Mouse (Mus musculus) kidney, embryonic 15.5 days (tissue): ENCODE measurements around the gene Rgs16. TPM values are rescaled to one million over a fixed set of nuclear protein-coding genes. Genes with fewer than 3 reads are reported as not detected.

Experiments
- ATAC-seq: fragments of 200-750 bp; cut with Nextera tagmentation; replicated peaks from 2 replicates; pipeline ENCODE4 v1.8.0; 2017; ENCODE audit warnings: moderate TSS enrichment; ENCODE audit not compliant: low FRiP score
- H3K27ac ChIP-seq: fragments of 300-500 bp; sonication (generic); 2 replicates; pipeline ENCODE4 v1.5.1; 2015; ENCODE audit warnings: mild to moderate bottlenecking, inconsistent platforms
- H3K27me3 ChIP-seq: fragments of 300-500 bp; sonication (generic); 2 replicates; pipeline ENCODE4 v1.6.1; 2015; ENCODE audit warnings: inconsistent platforms
- H3K36me3 ChIP-seq: fragments of 300-500 bp; sonication (generic); 2 replicates; pipeline ENCODE4 v1.6.1; 2015; ENCODE audit warnings: inconsistent platforms
- H3K4me1 ChIP-seq: fragments of 300-500 bp; sonication (generic); 2 replicates; pipeline ENCODE4 v1.6.1; 2015; ENCODE audit warnings: inconsistent platforms
- H3K4me2 ChIP-seq: fragments of 300-500 bp; sonication (generic); 2 replicates; pipeline ENCODE4 v1.6.1; 2015; ENCODE audit warnings: moderate library complexity, mild to moderate bottlenecking, inconsistent platforms
- H3K4me3 ChIP-seq: fragments of 300-500 bp; sonication (generic); replicated peaks from 2 replicates; pipeline ENCODE4 v1.5.1; 2015; ENCODE audit warnings: mild to moderate bottlenecking, inconsistent platforms
- H3K9ac ChIP-seq: fragments of 300-500 bp; sonication (generic); 2 replicates; pipeline ENCODE4 v1.6.1; 2015; ENCODE audit warnings: mild to moderate bottlenecking, inconsistent platforms
- H3K9me3 ChIP-seq: fragments of 300-500 bp; sonication (generic); replicated peaks from 2 replicates; pipeline ENCODE4 v1.6.1; 2016; ENCODE audit warnings: inconsistent platforms
- WGBS: fragments of 180-500 bp; shearing (Covaris S2); methylation state at CpG from one replicate; pipeline ENCODE4 v1.1.7; 2015; ENCODE audit warnings: mixed read lengths; 5-methylcytosine and 5-hydroxymethylcytosine counted together
- polyA plus RNA-seq: library from polyadenylated mRNA; unstranded; fragments of >200 nt; fragmentation: Nextera tagmentation; extraction: Ambion mirVana; gene quantifications from 2 replicates; pipeline ENCODE4 v1.2.1, GENCODE M21; 2015

Rgs16 gene
- polyA plus RNA-seq, result 4.7 and 4.9 TPM in 2 replicates

DNA sequence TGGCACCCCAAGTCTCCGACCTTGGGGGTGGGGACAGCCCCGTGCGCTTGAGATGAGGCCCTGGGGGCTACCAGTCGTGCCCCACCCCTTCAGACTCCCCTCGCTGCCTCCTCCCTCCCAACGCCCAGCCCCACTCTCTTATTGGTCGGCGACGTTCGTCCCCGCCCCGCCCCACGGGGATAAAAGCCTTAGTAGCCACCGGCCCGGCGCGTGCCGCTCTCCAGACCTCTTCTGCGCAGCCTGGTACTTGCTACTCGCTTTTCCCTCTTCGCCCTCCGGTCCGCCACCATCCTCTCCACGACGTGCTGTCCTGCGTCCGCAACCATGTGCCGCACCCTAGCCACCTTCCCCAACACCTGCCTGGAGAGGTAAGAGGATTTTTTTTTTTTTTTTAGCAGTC, at the start of gene Rgs16:
Gene Rgs16, plus strand, starts transcription at position 205 of the 400 bp plus-strand sequence.
- Histone ChIP-seq H3K27me3 (peaks cover 55% of the 10 kb centered on the region), H3K4me3 (peak within 1 kb of the TSS; percentile 44), H3K9ac (peak within 1 kb of the TSS; percentile 34; the same call in 1 of the 2 replicates), H3K27ac (no peak within 1 kb of the TSS), H3K9me3 (no peaks in the 10 kb centered on the region), H3K4me2 (peak within 1 kb of the TSS; percentile 80), H3K4me1 (peaks cover 28% of the 10 kb centered on the region), H3K36me3 (no peaks in the 10 kb centered on the region)
- ATAC-seq, result peak; percentile 76
- under 1% methylated on average over 28 of the region's 28 CpGs for WGBS

- Histone ChIP-seq H3K4me1 (peaks cover under 1% of the 10 kb centered on the region; the same call in 1 of the 2 replicates), H3K9ac (no peak overlapping the region), H3K9me3 (no peaks in the 10 kb centered on the region), H3K4me2 (no peak overlapping the region), H3K27me3 (no peaks in the 10 kb centered on the region), H3K4me3 (no peak overlapping the region), H3K36me3 (no peaks in the 10 kb centered on the region), H3K27ac (no peak overlapping the region)
- no peak for ATAC-seq
- 73% methylated on average over 6 of the region's 6 CpGs for WGBS
Observed at GRCm38 (mm10) chr1:153692526-153692925, 47.6 kb upstream of the Rgs16 start.

GRCm38 (mm10) chr1:153694372-153695120, 45.6 kb upstream of the Rgs16 start:
- ATAC-seq, result no peak
- H3K27ac ChIP-seq, result no peak overlapping the region
- 79% methylated on average over 6 of the region's 6 CpGs for WGBS

DNA sequence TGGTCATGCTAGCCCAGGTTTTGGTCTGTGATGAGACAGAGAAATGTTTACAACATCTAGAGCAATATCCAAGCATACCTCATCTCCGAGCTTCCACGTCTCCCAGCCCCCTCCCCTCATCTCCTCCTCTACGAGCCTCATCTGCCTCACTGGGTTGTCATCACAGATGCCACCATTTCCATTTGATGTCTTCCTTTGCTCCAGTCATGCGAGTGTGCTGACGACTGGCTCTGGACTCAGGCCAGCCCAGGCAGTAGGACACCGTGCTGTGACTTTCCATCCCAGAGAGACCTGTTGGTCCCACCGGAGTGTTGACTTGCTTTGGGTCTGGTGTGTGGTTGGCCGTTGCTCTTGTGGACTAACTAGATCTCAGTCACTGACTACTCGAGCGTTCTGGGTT, 44.8 kb upstream of the Rgs16 start:
- Histone ChIP-seq H3K27me3 (no peaks in the 10 kb centered on the region), H3K9me3 (no peaks in the 10 kb centered on the region), H3K4me1 (peaks cover 22% of the 10 kb centered on the region), H3K4me2 (no peak overlapping the region), H3K9ac (no peak overlapping the region), H3K36me3 (no peaks in the 10 kb centered on the region), H3K27ac (no peak overlapping the region), H3K4me3 (no peak overlapping the region)
- WGBS, result 88% methylated on average over 10 of the region's 10 CpGs
- no peak for ATAC-seq

More at GRCm38 (mm10) chr1:153694372-153695120, 45.6 kb upstream of the Rgs16 start:
- H3K9ac ChIP-seq, result no peak overlapping the region
- H3K36me3 ChIP-seq, result no peaks in the 10 kb centered on the region
- H3K27me3 ChIP-seq, result no peaks in the 10 kb centered on the region
- H3K4me1 ChIP-seq, result peaks cover 20% of the 10 kb centered on the region
- no peak overlapping the region for H3K4me3 ChIP-seq
- no peaks in the 10 kb centered on the region for H3K9me3 ChIP-seq
- no peak overlapping the region for H3K4me2 ChIP-seq

DNA sequence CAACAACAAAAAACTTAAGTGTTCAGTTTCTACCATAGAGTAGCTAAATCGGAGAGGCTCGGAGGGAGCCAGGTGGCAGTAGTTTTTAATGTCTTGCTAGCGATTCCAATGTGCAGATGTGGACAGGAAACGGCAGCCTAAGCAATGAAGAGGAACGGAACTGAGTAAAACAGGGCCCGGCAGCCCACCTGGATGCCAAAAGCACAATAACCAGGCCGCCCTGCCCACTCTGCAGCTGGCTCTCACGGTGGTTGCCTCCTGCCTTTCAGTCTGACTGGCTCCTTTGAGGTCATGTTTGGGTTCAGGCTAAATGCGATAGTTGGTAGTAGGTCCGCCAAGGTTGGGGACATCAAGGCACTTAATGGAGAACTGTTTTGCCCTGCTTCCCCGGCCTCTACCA, 44.1 kb upstream of the Rgs16 start:
- Histone ChIP-seq H3K4me1 (peaks cover 22% of the 10 kb centered on the region), H3K4me2 (no peak overlapping the region), H3K27ac (no peak overlapping the region), H3K9me3 (no peaks in the 10 kb centered on the region), H3K4me3 (no peak overlapping the region), H3K9ac (no peak overlapping the region), H3K36me3 (no peaks in the 10 kb centered on the region), H3K27me3 (no peaks in the 10 kb centered on the region)
- no peak for ATAC-seq
- 82% methylated on average over 11 of the region's 11 CpGs for WGBS

- no peak overlapping the region for H3K27ac ChIP-seq
- ATAC-seq, result no peak
- H3K4me2 ChIP-seq, result no peak overlapping the region
- H3K9me3 ChIP-seq, result no peaks in the 10 kb centered on the region
- H3K4me3 ChIP-seq, result no peak overlapping the region
- H3K27me3 ChIP-seq, result no peaks in the 10 kb centered on the region
- H3K4me1 ChIP-seq, result peaks cover 22% of the 10 kb centered on the region
- no peaks in the 10 kb centered on the region for H3K36me3 ChIP-seq
- WGBS, result 90% methylated on average over 4 of the region's 4 CpGs
- H3K9ac ChIP-seq, result no peak overlapping the region
Observed at GRCm38 (mm10) chr1:153696541-153696940, 43.6 kb upstream of the Rgs16 start.

DNA sequence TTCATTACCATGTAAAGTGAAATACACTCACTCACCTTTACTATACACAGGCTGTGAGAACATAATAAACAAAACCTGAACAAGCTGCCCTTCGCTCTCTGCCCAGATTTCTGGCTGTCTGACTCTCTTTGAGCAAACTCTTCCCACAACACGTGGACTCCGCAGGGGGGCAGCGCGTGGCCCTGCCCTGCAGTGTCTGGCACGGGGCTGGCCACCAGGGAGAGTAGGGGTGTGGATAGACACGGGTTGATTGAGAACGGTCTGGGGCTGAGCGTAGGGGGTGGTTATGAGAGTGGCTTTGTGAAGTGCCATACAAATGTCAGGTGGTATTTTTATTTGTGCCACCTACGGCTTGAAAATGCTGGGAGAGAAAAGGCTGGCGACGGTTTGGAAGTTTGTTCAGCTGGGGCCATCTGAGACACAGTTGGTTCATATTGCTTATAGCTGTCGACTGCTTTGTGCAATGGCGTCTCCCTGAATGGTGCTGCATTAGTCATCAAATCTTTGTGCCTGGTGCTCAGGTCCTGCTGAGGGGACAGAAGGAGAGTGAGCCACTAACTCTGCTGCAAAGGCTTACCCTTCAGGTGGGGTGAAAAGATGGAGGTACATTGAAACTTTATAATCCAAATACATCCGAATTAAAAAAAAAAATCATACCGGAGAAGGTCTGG, 42.4 kb upstream of the Rgs16 start:
- peaks cover 22% of the 10 kb centered on the region for H3K4me1 ChIP-seq
- H3K4me2 ChIP-seq, result no peak overlapping the region
- 68% methylated on average over 16 of the region's 16 CpGs for WGBS
- no peak overlapping the region for H3K4me3 ChIP-seq
- no peak overlapping the region for H3K9ac ChIP-seq
- H3K9me3 ChIP-seq, result no peaks in the 10 kb centered on the region
- ATAC-seq, result no peak
- H3K27me3 ChIP-seq, result no peaks in the 10 kb centered on the region
- H3K27ac ChIP-seq, result no peak overlapping the region
- no peaks in the 10 kb centered on the region for H3K36me3 ChIP-seq

- no peaks in the 10 kb centered on the region for H3K36me3 ChIP-seq
Observed at GRCm38 (mm10) chr1:153698311-153699084, 41.7 kb upstream of the Rgs16 start.

GRCm38 (mm10) chr1:153700448-153701063, 39.6 kb upstream of the Rgs16 start:
- peaks cover 42% of the 10 kb centered on the region for H3K4me1 ChIP-seq
- no peaks in the 10 kb centered on the region for H3K36me3 ChIP-seq
- WGBS, result 80% methylated on average over 11 of the region's 11 CpGs
- ATAC-seq, result no peak
- H3K9ac ChIP-seq, result no peak overlapping the region
- peaks cover 6% of the 10 kb centered on the region; the same call in 1 of the 2 replicates for H3K27me3 ChIP-seq
- H3K9me3 ChIP-seq, result no peaks in the 10 kb centered on the region
- no peak overlapping the region for H3K4me3 ChIP-seq
- H3K27ac ChIP-seq, result no peak overlapping the region
- no peak overlapping the region for H3K4me2 ChIP-seq

More at GRCm38 (mm10) chr1:153698311-153699084, 41.7 kb upstream of the Rgs16 start:
- peak overlapping the region; percentile 74 for H3K27ac ChIP-seq
- H3K9me3 ChIP-seq, result no peaks in the 10 kb centered on the region
- H3K27me3 ChIP-seq, result no peaks in the 10 kb centered on the region
- ATAC-seq, result peak; percentile 79
- no peak overlapping the region for H3K4me3 ChIP-seq
- peaks cover 28% of the 10 kb centered on the region for H3K4me1 ChIP-seq
- WGBS, result 37% methylated on average over 7 of the region's 7 CpGs
- no peak overlapping the region for H3K9ac ChIP-seq
- H3K4me2 ChIP-seq, result no peak overlapping the region

GRCm38 (mm10) chr1:153701461-153701860, 38.7 kb upstream of the Rgs16 start:
- 93% methylated on average over 1 of the region's 1 CpGs for WGBS
- Histone ChIP-seq H3K36me3 (no peaks in the 10 kb centered on the region), H3K4me1 (peaks cover 42% of the 10 kb centered on the region)

GRCm38 (mm10) chr1:153702166-153702852, 37.8 kb upstream of the Rgs16 start:
- no peak for ATAC-seq
- Histone ChIP-seq H3K4me2 (no peak overlapping the region), H3K4me1 (peaks cover 42% of the 10 kb centered on the region), H3K27me3 (peaks cover 6% of the 10 kb centered on the region; the same call in 1 of the 2 replicates), H3K27ac (no peak overlapping the region), H3K4me3 (no peak overlapping the region), H3K9ac (no peak overlapping the region), H3K9me3 (no peaks in the 10 kb centered on the region), H3K36me3 (no peaks in the 10 kb centered on the region)
- 79% methylated on average over 8 of the region's 8 CpGs for WGBS

More at GRCm38 (mm10) chr1:153701461-153701860, 38.7 kb upstream of the Rgs16 start:
- H3K27ac ChIP-seq, result no peak overlapping the region
- no peak overlapping the region for H3K4me3 ChIP-seq
- H3K4me2 ChIP-seq, result no peak overlapping the region
- no peaks in the 10 kb centered on the region for H3K9me3 ChIP-seq
- ATAC-seq, result no peak
- H3K27me3 ChIP-seq, result peaks cover 6% of the 10 kb centered on the region; the same call in 1 of the 2 replicates
- H3K9ac ChIP-seq, result no peak overlapping the region
